Mouse (Mus musculus) cerebellum, adult 8-10 months (tissue): ENCODE data around the gene Slc52a3.

Experiments used
- DNase-seq: peaks from one replicate; pipeline ENCODE4 v3.0.0; 2022

Gene Slc52a3

GRCm38 (mm10) chr2:151999669-152000290 is 3.5 kb downstream of the Slc52a3 start:
- DNase-seq: no peak

- no peak for DNase-seq
These were observed 4.0 kb downstream of the Slc52a3 start for GRCm38 (mm10) chr2:152000291-152000679.

GRCm38 (mm10) chr2:152000735-152001134 is 4.4 kb downstream of the Slc52a3 start:
- DNase-seq: no peak

GRCm38 (mm10) chr2:152002529-152002928 is 6.2 kb downstream of the Slc52a3 start:
- DNase-seq: no peak

- DNase-seq: no peak
These were observed 11.5 kb downstream of the Slc52a3 start for GRCm38 (mm10) chr2:152007783-152008182.

GRCm38 (mm10) chr2:152009061-152009779 is 12.9 kb downstream of the Slc52a3 start:
- DNase-seq: no peak

- DNase-seq: no peak
These were observed 13.9 kb downstream of the Slc52a3 start for GRCm38 (mm10) chr2:152010251-152010650.

GRCm38 (mm10) chr2:152010661-152011060 is 14.3 kb downstream of the Slc52a3 start:
- DNase-seq: no peak

- DNase-seq: no peak
These were observed 15.4 kb downstream of the Slc52a3 start for GRCm38 (mm10) chr2:152011724-152012123.

GRCm38 (mm10) chr2:152012222-152012621 is 15.9 kb downstream of the Slc52a3 start:
- no peak for DNase-seq

GRCm38 (mm10) chr2:152012701-152013100 is 16.4 kb downstream of the Slc52a3 start:
- no peak for DNase-seq

GRCm38 (mm10) chr2:152015997-152016396 is 19.7 kb downstream of the Slc52a3 start:
- DNase-seq: no peak

GRCm38 (mm10) chr2:152016666-152017065 is 20.4 kb downstream of the Slc52a3 start:
- DNase-seq: no peak

GRCm38 (mm10) chr2:152020255-152020654 is 23.9 kb downstream of the Slc52a3 start:
- DNase-seq: peak; percentile 25

- no peak for DNase-seq
These were observed 25.7 kb downstream of the Slc52a3 start for GRCm38 (mm10) chr2:152022022-152022421.

GRCm38 (mm10) chr2:152024883-152025422 is 28.6 kb downstream of the Slc52a3 start:
- no peak for DNase-seq

- DNase-seq: peak; percentile 87
These were observed 33.2 kb downstream of the Slc52a3 start for GRCm38 (mm10) chr2:152029252-152030082.

GRCm38 (mm10) chr2:152030986-152031385 is 34.7 kb downstream of the Slc52a3 start:
- no peak for DNase-seq

- no peak for DNase-seq
These were observed 43.8 kb downstream of the Slc52a3 start for GRCm38 (mm10) chr2:152040101-152040500.

- no peak for DNase-seq
These were observed 51.0 kb downstream of the Slc52a3 start for GRCm38 (mm10) chr2:152047116-152048002.

- no peak for DNase-seq
These were observed 52.0 kb downstream of the Slc52a3 start for GRCm38 (mm10) chr2:152048003-152048980.
